In genomic region chr3:63740073-63740472, GRCm38 (mm10) we compare ENCODE assay signal across 17 mouse cellular contexts.
DNase-seq lines count a peak whose midpoint lies in the region; ATAC-seq and TF ChIP-seq lines count a peak whose summit lies in the region.
"Had no signal": no experiment of that assay in that cellular context is flagged by ENCODE, and none has a peak within 500 bp of the region (broad histone marks: within the 10 kb centered on the region; RNA-seq: fewer than 3 reads in every experiment).

No protein-coding gene starts in this region.

- H3K36me3 ChIP-seq in CH12.LX (replicated peaks in 1 of 2; ENCODE audit: control insufficient read depth in 1 of 2, insufficient read depth in 1 of 2, low read length in 1 of 2): no peaks in the 10 kb centered on the region
- H3K36me3 ChIP-seq in forebrain, embryonic 16.5 days (ENCODE audit: control insufficient read depth, insufficient read depth): no peaks in the 10 kb centered on the region
- H3K36me3 ChIP-seq in midbrain, embryonic 11.5 days (ENCODE audit: control insufficient read depth, insufficient read depth, low read length): 0 out of 2 replicates have a peak, but pooled peaks cover 4% of the 10 kb centered on the region
- H3K36me3 ChIP-seq: embryonic facial prominence, embryonic 15.5 days; heart, embryonic 15.5 days had no signal

- H3K4me2 ChIP-seq in CH12.LX (ENCODE audit: insufficient read depth, low read depth, poor library complexity, severe bottlenecking): no peak overlapping the region
- H3K4me2 ChIP-seq in forebrain, embryonic 16.5 days (ENCODE audit: low read length): no peak overlapping the region
- H3K4me2 ChIP-seq in midbrain, embryonic 11.5 days: no peak overlapping the region
- H3K4me2 ChIP-seq: embryonic facial prominence, embryonic 15.5 days; heart, embryonic 15.5 days had no signal

- in situ Hi-C loops in CH12.LX (cut with MboI; ENCODE audit: low pct_ligation_motif_present, low pct_unique_long_range_greater_than_20kb, low sequenced_read_pairs): no loop called here

- no peak overlapping the region for H3K9ac ChIP-seq in CH12.LX (ENCODE audit: insufficient read depth, low read depth)
- no peak overlapping the region for H3K9ac ChIP-seq in forebrain, embryonic 16.5 days (replicated peaks; ENCODE audit: low read depth, low read length)
- no peak overlapping the region for H3K9ac ChIP-seq in midbrain, embryonic 11.5 days (ENCODE audit: low read length)
- H3K9ac ChIP-seq: embryonic facial prominence, embryonic 15.5 days; heart, embryonic 15.5 days had no signal

- H3K79me2 ChIP-seq in CH12.LX (replicated peaks; ENCODE audit: control insufficient read depth, extremely low read depth, insufficient read depth, poor library complexity, severe bottlenecking): no peaks in the 10 kb centered on the region

- H3K4me1 ChIP-seq in CH12.LX (ENCODE audit: control insufficient read depth in 1 of 2, insufficient read depth in 2 of 2): peaks cover 2 to 20% of the 10 kb centered on the region in 2 experiments; a peak in 3 of 4 replicates
- peaks cover 7% of the 10 kb centered on the region for H3K4me1 ChIP-seq in forebrain, embryonic 16.5 days (replicated peaks; ENCODE audit: control insufficient read depth, insufficient read depth, low read length)
- H3K4me1 ChIP-seq in midbrain, embryonic 11.5 days (ENCODE audit: control insufficient read depth, insufficient read depth, low read length): 0 out of 2 replicates have a peak, but pooled peaks cover 8% of the 10 kb centered on the region
- H3K4me1 ChIP-seq: embryonic facial prominence, embryonic 15.5 days; heart, embryonic 15.5 days had no signal

- DNase-seq in CH12.LX (ENCODE audit: extremely low read depth): peak; percentile 40
- DNase-seq in embryo, embryonic 10 days (ENCODE audit: low spot score): peak; percentile 6
- DNase-seq in midbrain, embryonic 11.5 days (ENCODE audit: low spot score, missing footprints): no peak
- DNase-seq in cerebellum, postnatal 14 days: no peak
- DNase-seq: adrenal gland, adult 8-10 months; cerebellum, adult 11 months; gastrocnemius, adult 2 months; lung, adult 2 months; spleen, adult 18-20 months had no signal

- H3K27me3 ChIP-seq in CH12.LX (replicated peaks): no peaks in the 10 kb centered on the region
- no peaks in the 10 kb centered on the region for H3K27me3 ChIP-seq in forebrain, embryonic 16.5 days (replicated peaks; ENCODE audit: control insufficient read depth, insufficient read depth, low read length)
- H3K27me3 ChIP-seq in midbrain, embryonic 11.5 days (ENCODE audit: control insufficient read depth, insufficient read depth, low read length): no peaks in the 10 kb centered on the region
- H3K27me3 ChIP-seq: embryonic facial prominence, embryonic 15.5 days; heart, embryonic 15.5 days had no signal

- no peak overlapping the region for H3K27ac ChIP-seq in CH12.LX (ENCODE audit: insufficient read depth, low read depth)
- H3K27ac ChIP-seq in forebrain, embryonic 16.5 days (ENCODE audit: low read length): no peak overlapping the region
- H3K27ac ChIP-seq in midbrain, embryonic 11.5 days (ENCODE audit: low read depth, low read length): peak overlapping the region; percentile 63
- H3K27ac ChIP-seq: embryonic facial prominence, embryonic 15.5 days; gastrocnemius, adult 2 months; heart, embryonic 15.5 days had no signal

- TF ChIP-seq RAD21 in CH12.LX (IDR thresholded peaks at IDR 0.05; ENCODE audit: low read depth, low read length): no peak

- TF ChIP-seq EP300 in CH12.LX (IDR thresholded peaks at IDR 0.05; ENCODE audit: low read length): no peak

- no peak for TF ChIP-seq POLR2A in CH12.LX (IDR thresholded peaks at IDR 0.05; ENCODE audit: low read depth, low read length)

- WGBS in forebrain, embryonic 16.5 days: 19% methylated on average over 2 of the region's 2 CpGs
- whole genome bisulfite sequencing in midbrain, embryonic 11.5 days: 51% methylated on average over 2 of the region's 2 CpGs

- no peaks in the 10 kb centered on the region for H3K9me3 ChIP-seq in CH12.LX (replicated peaks; ENCODE audit: low read length)
- H3K9me3 ChIP-seq in forebrain, embryonic 16.5 days (ENCODE audit: control insufficient read depth, low read length): no peaks in the 10 kb centered on the region
- H3K9me3 ChIP-seq in midbrain, embryonic 11.5 days (ENCODE audit: control insufficient read depth, low read length): no peaks in the 10 kb centered on the region
- H3K9me3 ChIP-seq: embryonic facial prominence, embryonic 15.5 days; heart, embryonic 15.5 days had no signal

- ATAC-seq in forebrain, embryonic 16.5 days: peak; percentile 68
- peak; percentile 81 for ATAC-seq in midbrain, embryonic 11.5 days (ENCODE audit: low FRiP score)
- ATAC-seq in megakaryocyte progenitor cell, adult 5-6 weeks (replicated peaks; ENCODE audit: poor library complexity): no peak
- ATAC-seq in cerebellum, adult (ENCODE audit: insufficient number of reproducible peaks, low FRiP score, low TSS enrichment): no peak
- ATAC-seq in megakaryocyte-erythroid progenitor cell, adult 5-6 weeks (replicated peaks; ENCODE audit: low FRiP score, low TSS enrichment, poor library complexity, severe bottlenecking): no peak
- ATAC-seq: CD4-positive, CD25-positive, alpha-beta regulatory T cell, adult 4 months; intestine, embryonic 16.5 days had no signal

- dilution Hi-C loops in CH12.LX (cut with MboI; ENCODE audit: extremely low pct_ligation_motif_present, extremely low pct_unique_long_range_greater_than_20kb, low sequenced_read_pairs): no loop called here

- TF ChIP-seq CTCF in CH12.LX (conservative IDR thresholded peaks at IDR 0.05 in 1 of 2, IDR thresholded peaks at IDR 0.05 in 1 of 2; ENCODE audit: low read depth in 2 of 2, low read length in 2 of 2): no peak

- no peak overlapping the region for H3K4me3 ChIP-seq in CH12.LX (replicated peaks in 1 of 3; ENCODE audit: low read depth in 2 of 3, low read length in 2 of 3, poor library complexity in 1 of 3)
- no peak overlapping the region for H3K4me3 ChIP-seq in forebrain, embryonic 16.5 days (replicated peaks; ENCODE audit: low read length)
- H3K4me3 ChIP-seq in midbrain, embryonic 11.5 days (ENCODE audit: low read depth, low read length): no peak overlapping the region
- H3K4me3 ChIP-seq: embryonic facial prominence, embryonic 15.5 days; gastrocnemius, adult 2 months; heart, embryonic 15.5 days had no signal

TF ChIP-seq in CH12.LX, 34 proteins besides CTCF, POLR2A, EP300 and RAD21:
- TF ChIP-seq KAT2A (IDR thresholded peaks at IDR 0.05; ENCODE audit: insufficient replicate concordance, low read length): no peak
- TF ChIP-seq E2F4 (IDR thresholded peaks at IDR 0.05; ENCODE audit: insufficient replicate concordance, low read depth, low read length): no peak
- no peak for TF ChIP-seq ZMIZ1 (IDR thresholded peaks at IDR 0.05; ENCODE audit: low read depth, low read length)
- TF ChIP-seq MXI1 (IDR thresholded peaks at IDR 0.05; ENCODE audit: low read depth, low read length): no peak
- no peak for TF ChIP-seq TBP (conservative IDR thresholded peaks at IDR 0.05; ENCODE audit: low read depth, low read length)
- no peak for TF ChIP-seq BHLHE40 (IDR thresholded peaks at IDR 0.05; ENCODE audit: low read depth, low read length)

Comparison
In these comparisons a context has a peak if more than half of its experiments do, and no peak if none do; other contexts are left out.
1. DNase-seq: peak in CH12.LX (single experiment) and embryo, embryonic 10 days (single experiment); none in midbrain, embryonic 11.5 days (single experiment) and cerebellum, postnatal 14 days (0 of 2).
2. ATAC-seq: peak in forebrain, embryonic 16.5 days (single experiment) and midbrain, embryonic 11.5 days (single experiment); none in megakaryocyte progenitor cell, adult 5-6 weeks (single experiment), cerebellum, adult (single experiment) and megakaryocyte-erythroid progenitor cell, adult 5-6 weeks (single experiment).